Mouse (Mus musculus): Measurements from ENCODE around the gene Ifna5. TPM values are rescaled to one million over a fixed set of nuclear protein-coding genes. Genes with fewer than 3 reads are reported as not detected.

The Ifna5 gene
- polyA plus RNA-seq, 1 experiment, result not detected

GRCm38 (mm10) chr4:88878246-88878645, 42.9 kb downstream of the Ifna5 start:
- Histone ChIP-seq H3K27ac (ENCODE audit: insufficient read depth, low read depth, low read length) (peak overlapping the region; percentile 88), H3K27me3 (ENCODE audit: control insufficient read depth, insufficient read depth, low read length) (no peaks in the 10 kb centered on the region), H3K4me3 (ENCODE audit: low read depth, low read length) (no peak overlapping the region), H3K36me3 (ENCODE audit: control insufficient read depth, insufficient read depth, low read length) (no peaks in the 10 kb centered on the region), H3K4me1 (ENCODE audit: control insufficient read depth, insufficient read depth, insufficient read length, low read length) (peaks cover 13% of the 10 kb centered on the region; the same call in 1 of the 2 replicates)
- TF ChIP-seq CTCF (IDR thresholded peaks at IDR 0.05; ENCODE audit: extremely low read depth, insufficient read length, insufficient replicate concordance, low read depth, low read length) (no peak), POLR2A (IDR thresholded peaks at IDR 0.05; ENCODE audit: low read depth, low read length) (no peak)
- WGBS, result 25% methylated on average over 10 of the region's 10 CpGs

GRCm38 (mm10) chr4:88878772-88879171, 43.4 kb downstream of the Ifna5 start:
- no peaks in the 10 kb centered on the region for H3K27me3 ChIP-seq (ENCODE audit: control insufficient read depth, insufficient read depth, low read length)
- no peaks in the 10 kb centered on the region for H3K36me3 ChIP-seq (ENCODE audit: control insufficient read depth, insufficient read depth, low read length)
- TF ChIP-seq POLR2A (IDR thresholded peaks at IDR 0.05; ENCODE audit: low read depth, low read length) (no peak), CTCF (IDR thresholded peaks at IDR 0.05; ENCODE audit: extremely low read depth, insufficient read length, insufficient replicate concordance, low read depth, low read length) (no peak)
- WGBS, result 62% methylated on average over 4 of the region's 4 CpGs
- no peak overlapping the region for H3K4me3 ChIP-seq (ENCODE audit: low read depth, low read length)
- peak overlapping the region; percentile 43; the same call in 1 of the 2 replicates for H3K27ac ChIP-seq (ENCODE audit: insufficient read depth, low read depth, low read length)
- H3K4me1 ChIP-seq (ENCODE audit: control insufficient read depth, insufficient read depth, insufficient read length, low read length), result peaks cover 13% of the 10 kb centered on the region; the same call in 1 of the 2 replicates

- H3K4me3 ChIP-seq (ENCODE audit: low read depth, low read length), result no peak within 1 kb of the TSS
- H3K36me3 ChIP-seq (ENCODE audit: control insufficient read depth, insufficient read depth, low read length), result no peaks in the 10 kb centered on the region
- H3K27ac ChIP-seq (ENCODE audit: insufficient read depth, low read depth, low read length), result no peak within 1 kb of the TSS
- H3K27me3 ChIP-seq (ENCODE audit: control insufficient read depth, insufficient read depth, low read length), result no peaks in the 10 kb centered on the region
- TF ChIP-seq POLR2A (IDR thresholded peaks at IDR 0.05; ENCODE audit: low read depth, low read length) (no peak), CTCF (IDR thresholded peaks at IDR 0.05; ENCODE audit: extremely low read depth, insufficient read length, insufficient replicate concordance, low read depth, low read length) (no peak)
- WGBS, result 87% methylated on average over 8 of the region's 8 CpGs
- H3K4me1 ChIP-seq (ENCODE audit: control insufficient read depth, insufficient read depth, insufficient read length, low read length), result peaks cover 13% of the 10 kb centered on the region; the same call in 1 of the 2 replicates
Observed at GRCm38 (mm10) chr4:88880101-88880500, 44.8 kb downstream of the Ifna5 start, which contains the start of gene Ifne. Ifne (minus strand) TSS chr4:88880201.

Other genes with a start within 250 kb of the Ifna5 start
- not detected in 2 replicates for gene Ifna9, start 243.1 kb upstream of the Ifna5 start, polyA plus RNA-seq (2012; rRNA removed)
- not detected in 2 replicates for gene Ifna12, start 232.1 kb upstream of the Ifna5 start, polyA plus RNA-seq (2012; rRNA removed)
- gene C87499, start 201.1 kb upstream of the Ifna5 start, polyA plus RNA-seq (2012; rRNA removed), result not detected in 2 replicates
- gene Ifna13, start 191.1 kb upstream of the Ifna5 start, polyA plus RNA-seq (2012; rRNA removed), result not detected in 2 replicates
- not detected in 2 replicates for gene Ifna16, start 158.6 kb upstream of the Ifna5 start, polyA plus RNA-seq (2012; rRNA removed)
- gene Ifna2, start 151.6 kb upstream of the Ifna5 start, polyA plus RNA-seq (2012; rRNA removed), result not detected in 2 replicates
- gene Ifnab, start 144.2 kb upstream of the Ifna5 start, polyA plus RNA-seq (2012; rRNA removed), result not detected in 2 replicates
- 0.68 TPM in 1 of 2 replicates, not detected in the other for gene Gm26566, start 113.7 kb upstream of the Ifna5 start, polyA plus RNA-seq (2012; rRNA removed)
- gene Klhl9, start 113.1 kb upstream of the Ifna5 start, polyA plus RNA-seq (2012; rRNA removed), result 6.5 and 11.3 TPM in 2 replicates
- gene Gm13271, start 80.7 kb upstream of the Ifna5 start, polyA plus RNA-seq (2012; rRNA removed), result not detected in 2 replicates
- gene Gm13283, start 75.4 kb upstream of the Ifna5 start, polyA plus RNA-seq (2012; rRNA removed), result 0.08 TPM in 2 replicates
- not detected in 2 replicates for gene Gm13290, start 61.7 kb upstream of the Ifna5 start, polyA plus RNA-seq (2012; rRNA removed)
- gene Gm13289, start 58.6 kb upstream of the Ifna5 start, polyA plus RNA-seq (2012; rRNA removed), result not detected in 2 replicates
- not detected in 2 replicates for gene Gm13272, start 55.7 kb upstream of the Ifna5 start, polyA plus RNA-seq (2012; rRNA removed)
- gene Ifnz, start 53.4 kb upstream of the Ifna5 start, polyA plus RNA-seq (2012; rRNA removed), result not detected in 2 replicates
- not detected in 2 replicates for gene Gm13276, start 49.8 kb upstream of the Ifna5 start, polyA plus RNA-seq (2012; rRNA removed)
- gene Gm13277, start 46.9 kb upstream of the Ifna5 start, polyA plus RNA-seq (2012; rRNA removed), result not detected in 2 replicates
- not detected in 2 replicates for gene Gm13278, start 44.0 kb upstream of the Ifna5 start, polyA plus RNA-seq (2012; rRNA removed)
- not detected in 2 replicates for gene Gm13275, start 41.0 kb upstream of the Ifna5 start, polyA plus RNA-seq (2012; rRNA removed)
- not detected in 2 replicates for gene Gm13279, start 38.1 kb upstream of the Ifna5 start, polyA plus RNA-seq (2012; rRNA removed)
- gene Gm13285, start 35.9 kb upstream of the Ifna5 start, polyA plus RNA-seq (2012; rRNA removed), result not detected in 2 replicates
- not detected in 2 replicates for gene Gm13287, start 32.3 kb upstream of the Ifna5 start, polyA plus RNA-seq (2012; rRNA removed)
- gene Gm13288, start 30.0 kb upstream of the Ifna5 start, polyA plus RNA-seq (2012; rRNA removed), result not detected in 2 replicates
- gene Ifna7, start 19.3 kb upstream of the Ifna5 start, polyA plus RNA-seq (2012; rRNA removed), result not detected in 2 replicates
- gene Ifna11, start 15.6 kb upstream of the Ifna5 start, polyA plus RNA-seq (2012; rRNA removed), result not detected in 2 replicates
- not detected in 2 replicates for gene Ifna6, start 8.1 kb upstream of the Ifna5 start, polyA plus RNA-seq (2012; rRNA removed)
- gene Ifna4, start 6.3 kb downstream of the Ifna5 start, polyA plus RNA-seq (2012; rRNA removed), result not detected in 2 replicates
- not detected in 2 replicates for gene Ifna1, start 14.6 kb downstream of the Ifna5 start, polyA plus RNA-seq (2012; rRNA removed)
- 0.42 TPM in 1 of 2 replicates, not detected in the other for gene Ifne, start 44.7 kb downstream of the Ifna5 start, polyA plus RNA-seq (2012; rRNA removed)

All from small intestine, adult 2 months (tissue).